8 mouse cellular contexts compared by ENCODE assay signal in genomic region chr16:8513236-8513906, GRCm38 (mm10). TPM values are rescaled to one million over a fixed set of nuclear protein-coding genes. Genes with fewer than 3 reads are reported as not detected.
DNase-seq lines count a peak whose midpoint lies in the region; ATAC-seq and TF ChIP-seq lines count a peak whose summit lies in the region.

Gene Abat, plus strand, starts transcription at chr16:8513429.

- H3K4me3 ChIP-seq in ES-Bruce4 (ENCODE audit: low read depth, low read length) = peak within 1 kb of the TSS; percentile 60
- H3K4me3 ChIP-seq in forebrain, embryonic 16.5 days (replicated peaks; ENCODE audit: low read length) = peak within 1 kb of the TSS; percentile 70
- peak within 1 kb of the TSS; percentile 38 to 51 for H3K4me3 ChIP-seq in liver, embryonic 14.5 days (ENCODE audit: insufficient read depth in 1 of 2, low read depth in 2 of 2, low read length in 2 of 2)
- H3K4me3 ChIP-seq in neural tube, embryonic 12.5 days = peak within 1 kb of the TSS; percentile 61

- no peaks in the 10 kb centered on the region for H3K36me3 ChIP-seq in ES-Bruce4 (ENCODE audit: control insufficient read depth, insufficient read depth, low read length, poor library complexity, severe bottlenecking)
- no peaks in the 10 kb centered on the region for H3K36me3 ChIP-seq in forebrain, embryonic 16.5 days (ENCODE audit: control insufficient read depth, insufficient read depth)
- H3K36me3 ChIP-seq in liver, embryonic 14.5 days (replicated peaks; ENCODE audit: control insufficient read depth, insufficient read depth, low read depth) = no peaks in the 10 kb centered on the region
- H3K36me3 ChIP-seq in neural tube, embryonic 12.5 days = no peaks in the 10 kb centered on the region; the same call in 1 of the 2 replicates

- intact Hi-C loops in heart, postnatal 14 days (cut with DNase I) = loop anchor here (5.0 kb wide), 1 partner anchor 159 kb away; the partner anchor contains the start of gene Carhsp1

- peak; percentile 90 for DNase-seq in cerebellum, adult 11 months
- peak; percentile 91 to 92 for DNase-seq in heart, postnatal 14 days
- peak; percentile 96 to 97 for DNase-seq in kidney, postnatal 4 days
- DNase-seq in liver, embryonic 14.5 days (ENCODE audit: low read depth in 3 of 3, low spot score in 3 of 3) = peak; percentile 27 to 42 (median 38)
- DNase-seq in testis, postnatal 10 days (ENCODE audit: low spot score) = peak; percentile 95

- peak within 1 kb of the TSS; percentile 71 for H3K4me2 ChIP-seq in forebrain, embryonic 16.5 days (ENCODE audit: low read length)
- peak within 1 kb of the TSS; percentile 48 for H3K4me2 ChIP-seq in liver, embryonic 14.5 days (ENCODE audit: low read depth)
- peak within 1 kb of the TSS; percentile 73 for H3K4me2 ChIP-seq in neural tube, embryonic 12.5 days (replicated peaks)

- peak within 1 kb of the TSS; percentile 20 for H3K9ac ChIP-seq in ES-Bruce4 (ENCODE audit: low read depth, poor library complexity, severe bottlenecking)
- H3K9ac ChIP-seq in forebrain, embryonic 16.5 days (replicated peaks; ENCODE audit: low read depth, low read length) = peak within 1 kb of the TSS; percentile 70
- H3K9ac ChIP-seq in liver, embryonic 14.5 days (replicated peaks) = no peak within 1 kb of the TSS
- peak within 1 kb of the TSS; percentile 72 for H3K9ac ChIP-seq in neural tube, embryonic 12.5 days

- TF ChIP-seq EP300 in ES-Bruce4 (IDR thresholded peaks at IDR 0.05; ENCODE audit: insufficient read depth, low read depth, low read length) = no peak
- no peak for TF ChIP-seq EP300 in liver, embryonic 14.5 days (IDR thresholded peaks at IDR 0.05; ENCODE audit: low read depth)

- WGBS in forebrain, embryonic 16.5 days = under 1% methylated on average over 45 of the region's 46 CpGs
- 1% methylated on average over 45 of the region's 46 CpGs for WGBS in liver, embryonic 14.5 days (ENCODE audit: insufficient replicate concordance)
- under 1% methylated on average over 46 of the region's 46 CpGs for WGBS in neural tube, embryonic 12.5 days

- no peak for TF ChIP-seq CTCF in ES-Bruce4 (IDR thresholded peaks at IDR 0.05; ENCODE audit: low read depth, low read length)
- TF ChIP-seq CTCF in liver, embryonic 14.5 days (IDR thresholded peaks at IDR 0.05; ENCODE audit: low read depth) = no peak

- H3K27ac ChIP-seq in ES-Bruce4 (ENCODE audit: insufficient read depth, low read length) = no peak within 1 kb of the TSS
- H3K27ac ChIP-seq in forebrain, embryonic 16.5 days (ENCODE audit: low read length) = no peak within 1 kb of the TSS
- no peak within 1 kb of the TSS for H3K27ac ChIP-seq in liver, embryonic 14.5 days
- no peak within 1 kb of the TSS for H3K27ac ChIP-seq in neural tube, embryonic 12.5 days

- peak; percentile 100 for ATAC-seq in forebrain, embryonic 16.5 days
- peak; percentile 87 for ATAC-seq in liver, embryonic 14.5 days (ENCODE audit: insufficient read depth)
- ATAC-seq in neural tube, embryonic 12.5 days (ENCODE audit: low FRiP score, low read depth) = peak; percentile 99

- TF ChIP-seq POLR2A in ES-Bruce4 (IDR thresholded peaks at IDR 0.05; ENCODE audit: insufficient read depth, low read length) = no peak

- H3K9me3 ChIP-seq in ES-Bruce4 (replicated peaks; ENCODE audit: control insufficient read depth, insufficient read depth, low read length, poor library complexity, severe bottlenecking) = no peaks in the 10 kb centered on the region
- no peaks in the 10 kb centered on the region for H3K9me3 ChIP-seq in forebrain, embryonic 16.5 days (ENCODE audit: control insufficient read depth, low read length)
- no peaks in the 10 kb centered on the region for H3K9me3 ChIP-seq in liver, embryonic 14.5 days (ENCODE audit: control insufficient read depth, low read length)
- H3K9me3 ChIP-seq in neural tube, embryonic 12.5 days = no peaks in the 10 kb centered on the region

- H3K27me3 ChIP-seq in ES-Bruce4 (ENCODE audit: control insufficient read depth, insufficient read depth, low read length, poor library complexity, severe bottlenecking) = no peaks in the 10 kb centered on the region
- peaks cover 6% of the 10 kb centered on the region; the same call in 1 of the 2 replicates for H3K27me3 ChIP-seq in forebrain, embryonic 16.5 days (replicated peaks; ENCODE audit: control insufficient read depth, insufficient read depth, low read length)
- H3K27me3 ChIP-seq in liver, embryonic 14.5 days (ENCODE audit: control insufficient read depth, insufficient read depth, low read length) = peaks cover 3% of the 10 kb centered on the region; the same call in 1 of the 2 replicates
- no peaks in the 10 kb centered on the region for H3K27me3 ChIP-seq in neural tube, embryonic 12.5 days (replicated peaks)

- no peaks in the 10 kb centered on the region for H3K4me1 ChIP-seq in ES-Bruce4 (ENCODE audit: control insufficient read depth, insufficient read depth, low read length)
- H3K4me1 ChIP-seq in forebrain, embryonic 16.5 days (replicated peaks; ENCODE audit: control insufficient read depth, insufficient read depth, low read length) = peaks cover 21% of the 10 kb centered on the region
- peaks cover 0 to 4% of the 10 kb centered on the region in 2 experiments; a peak in 2 of 4 replicates for H3K4me1 ChIP-seq in liver, embryonic 14.5 days (replicated peaks; ENCODE audit: control insufficient read depth in 2 of 2, insufficient read depth in 2 of 2, low read length in 1 of 2)
- H3K4me1 ChIP-seq in neural tube, embryonic 12.5 days = peaks cover 36% of the 10 kb centered on the region

RNA-seq across cellular contexts. Expression of gene Abat, which starts in this region (rescaled TPM):
- 1.8 and 2.8 TPM in 2 replicates for polyA plus RNA-seq in ES-Bruce4 (2011; ENCODE audit: insufficient read depth, insufficient read length, low read depth, missing spikeins)
- polyA plus RNA-seq in forebrain, embryonic 16.5 days (2015; fragmentation: Nextera tagmentation; extraction: Ambion mirVana) = 48.5 and 58.0 TPM in 2 replicates
- 1 to 10 TPM; 5.7 to 6.6 TPM for total RNA-seq in heart, postnatal 14 days (2021)
- polyA plus RNA-seq in liver, embryonic 14.5 days (2012; rRNA removed) = 11.9 and 12.8 TPM in 2 replicates
- polyA plus RNA-seq in liver, embryonic 14.5 days (2014; fragmentation: Nextera tagmentation; extraction: Ambion mirVana) = 13.7 and 16.3 TPM in 2 replicates
- polyA plus RNA-seq in neural tube, embryonic 12.5 days (2016; fragmentation: Nextera tagmentation; extraction: Ambion mirVana) = 105 and 112 TPM in 2 replicates

Comparison
In these comparisons a context has a peak if more than half of its experiments do, and no peak if none do; other contexts are left out.
1. DNase-seq: peak in every context shown above with its lines; median percentile 96 in kidney, postnatal 4 days; 95 in testis, postnatal 10 days; 92 in heart, postnatal 14 days; 90 in cerebellum, adult 11 months; 38 in liver, embryonic 14.5 days.